Mouse (Mus musculus) right cerebral cortex, postnatal 10 days (tissue): ENCODE results near the gene Blm.
A peak's percentile ranks its signal among the peaks of the same experiment; 100 is the strongest.

ENCODE experiments used
- DNase-seq, 2 experiments: peaks; one replicate each; pipeline ENCODE4 v3.0.0; 2021; ENCODE audit warnings: low spot score in 2 of 2

Gene Blm

GRCm38 (mm10) chr7:80535009-80535744 is at the start of gene Blm:
Gene Blm (minus strand): TSS chr7:80535119.
- DNase-seq, result peak; percentile 98 to 99

GRCm38 (mm10) chr7:80583981-80584380 is 49.1 kb upstream of the Blm start:
- peak; percentile 69 to 79 for DNase-seq

DNA sequence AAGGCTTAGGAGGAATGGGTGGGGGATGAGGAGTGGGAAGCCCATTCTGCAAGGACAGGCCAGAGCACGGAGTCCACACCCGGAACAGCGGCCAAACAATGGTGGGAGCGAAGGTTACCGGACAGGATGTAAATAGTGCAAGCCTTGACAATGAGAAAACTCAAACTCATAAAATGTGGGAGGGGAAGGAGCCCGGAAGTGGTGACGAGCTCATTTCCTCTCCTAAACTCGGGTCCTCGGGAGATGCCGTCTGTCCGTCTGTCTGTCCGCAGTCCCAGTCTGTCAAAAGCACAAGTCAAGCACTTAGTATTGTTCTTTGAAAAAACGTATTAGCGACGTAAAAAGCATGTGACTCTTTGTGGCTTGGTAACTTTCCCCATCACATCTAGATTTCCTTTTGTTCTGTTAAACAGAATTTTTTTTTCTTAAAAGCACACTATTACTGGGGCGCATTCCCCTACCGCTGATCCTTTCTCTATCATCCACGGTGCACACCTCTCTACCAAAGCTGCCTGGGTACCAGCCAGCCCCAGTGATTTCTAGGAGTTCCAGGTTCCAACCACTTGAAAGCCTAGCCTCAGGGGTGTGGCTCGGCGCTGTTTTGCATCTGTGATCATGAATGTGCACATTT is 48.0 kb upstream of the Blm start:
- DNase-seq, result no peak

DNA sequence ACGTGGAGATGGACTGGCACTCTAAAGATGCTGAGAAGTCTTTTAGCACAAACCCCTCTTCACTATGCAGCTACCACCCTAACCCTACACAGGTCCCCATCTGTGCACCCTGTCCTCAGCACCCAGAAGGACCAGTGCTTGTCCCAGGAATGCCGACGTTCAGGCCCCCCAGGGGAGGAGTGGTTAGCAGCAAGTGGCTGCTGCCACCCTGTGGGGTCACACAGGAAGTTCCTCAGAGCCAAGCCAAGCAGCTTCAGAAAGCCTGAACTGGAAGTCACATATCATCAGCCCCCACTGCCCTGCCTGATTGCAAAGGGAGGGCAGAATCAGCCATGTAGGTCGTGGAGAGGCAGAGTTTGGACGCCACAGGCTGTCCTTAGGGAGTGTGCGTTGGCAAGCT is 45.4 kb upstream of the Blm start:
- DNase-seq, result peak; percentile 60 to 63

GRCm38 (mm10) chr7:80577417-80577980 is 42.6 kb upstream of the Blm start:
- DNase-seq, result no peak

GRCm38 (mm10) chr7:80576626-80577025 is 41.7 kb upstream of the Blm start:
- DNase-seq, result no peak

DNA sequence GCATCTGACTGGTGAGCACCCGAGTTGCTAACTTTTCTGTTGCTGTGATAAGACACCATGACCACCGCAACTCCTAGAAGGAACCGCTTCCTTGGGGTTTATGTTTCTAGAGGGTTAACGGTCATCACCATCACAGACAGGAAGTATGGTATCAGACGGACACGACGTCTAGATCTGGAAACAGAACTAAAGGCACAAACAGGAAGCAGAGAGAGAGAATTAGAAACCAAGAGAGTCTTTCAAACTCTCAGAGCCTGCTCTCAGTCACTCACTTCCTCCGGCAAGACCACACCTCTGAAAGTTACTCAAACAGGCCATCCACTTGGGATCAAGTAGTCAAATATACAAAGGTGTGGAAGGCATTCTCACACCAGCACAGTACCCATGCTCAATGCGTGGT is 40.8 kb upstream of the Blm start:
- no peak for DNase-seq

GRCm38 (mm10) chr7:80573076-80573475 is 38.2 kb upstream of the Blm start:
- DNase-seq, result no peak

DNA sequence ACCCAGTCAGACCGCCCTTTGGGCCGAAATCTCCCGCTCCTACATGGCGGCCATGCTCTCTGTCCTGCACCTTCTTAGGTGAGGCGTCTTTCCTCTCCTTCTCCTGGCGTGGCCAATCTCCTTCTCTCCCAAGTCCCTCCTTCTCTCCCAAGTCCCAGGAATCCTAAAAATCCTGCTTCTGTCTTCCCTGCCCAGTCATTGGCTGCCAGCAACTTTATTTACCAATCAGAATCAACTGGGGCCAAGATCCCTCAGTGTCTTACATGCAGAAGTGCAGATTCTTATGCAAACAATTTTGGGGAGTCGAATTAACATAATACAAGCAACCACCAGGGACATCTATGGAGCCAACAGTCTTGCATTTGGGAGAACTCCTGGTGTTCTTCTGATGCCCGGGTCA is 33.1 kb upstream of the Blm start:
- no peak for DNase-seq

GRCm38 (mm10) chr7:80561931-80562330 is 27.0 kb upstream of the Blm start:
- DNase-seq, result no peak

DNA sequence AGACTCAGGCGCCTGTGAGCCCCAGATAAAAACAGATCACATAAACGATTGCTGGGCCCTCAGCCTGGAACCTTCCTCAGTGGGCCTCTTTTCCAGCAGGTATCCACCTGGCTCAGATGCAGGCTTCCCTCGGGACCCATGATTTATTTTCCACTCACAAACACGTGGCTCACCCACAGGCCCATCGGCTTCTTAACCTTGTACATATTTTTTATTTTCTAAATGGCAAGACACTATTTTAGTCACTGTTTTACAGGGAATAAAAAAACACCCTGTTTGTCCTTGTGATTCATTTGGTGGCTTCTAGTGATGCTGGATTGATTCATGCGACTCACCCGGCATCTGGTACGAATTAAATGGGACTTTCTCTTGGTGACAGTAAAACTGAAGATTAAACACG is 26.4 kb upstream of the Blm start:
- no peak for DNase-seq

- DNase-seq, result no peak
Observed at GRCm38 (mm10) chr7:80558572-80558971, 23.7 kb upstream of the Blm start.

DNA sequence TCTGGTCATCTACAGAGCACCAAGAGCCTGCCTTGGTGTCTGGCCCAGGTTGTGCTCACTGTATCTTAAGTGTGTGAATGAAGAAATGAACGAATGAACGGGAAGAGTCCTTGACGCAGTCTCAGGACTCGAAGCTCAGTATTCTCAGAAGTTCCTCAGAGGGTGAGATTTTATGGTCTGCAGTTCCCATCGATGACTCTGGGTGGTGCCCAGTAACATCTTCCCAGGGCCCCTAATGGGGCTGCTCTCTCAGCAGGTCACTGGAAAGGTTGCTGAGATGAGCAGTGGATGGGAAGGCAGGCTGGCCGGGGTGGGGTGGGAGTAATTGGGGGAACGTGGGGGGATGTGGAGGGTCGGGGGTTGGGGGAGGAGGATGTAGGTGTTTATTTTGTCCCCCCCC is 23.2 kb upstream of the Blm start:
- DNase-seq, result no peak

GRCm38 (mm10) chr7:80557161-80557560 is 22.2 kb upstream of the Blm start:
- DNase-seq, result no peak

GRCm38 (mm10) chr7:80556166-80556565 is 21.2 kb upstream of the Blm start:
- no peak for DNase-seq

GRCm38 (mm10) chr7:80555146-80555545 is 20.2 kb upstream of the Blm start:
- DNase-seq, result no peak

DNA sequence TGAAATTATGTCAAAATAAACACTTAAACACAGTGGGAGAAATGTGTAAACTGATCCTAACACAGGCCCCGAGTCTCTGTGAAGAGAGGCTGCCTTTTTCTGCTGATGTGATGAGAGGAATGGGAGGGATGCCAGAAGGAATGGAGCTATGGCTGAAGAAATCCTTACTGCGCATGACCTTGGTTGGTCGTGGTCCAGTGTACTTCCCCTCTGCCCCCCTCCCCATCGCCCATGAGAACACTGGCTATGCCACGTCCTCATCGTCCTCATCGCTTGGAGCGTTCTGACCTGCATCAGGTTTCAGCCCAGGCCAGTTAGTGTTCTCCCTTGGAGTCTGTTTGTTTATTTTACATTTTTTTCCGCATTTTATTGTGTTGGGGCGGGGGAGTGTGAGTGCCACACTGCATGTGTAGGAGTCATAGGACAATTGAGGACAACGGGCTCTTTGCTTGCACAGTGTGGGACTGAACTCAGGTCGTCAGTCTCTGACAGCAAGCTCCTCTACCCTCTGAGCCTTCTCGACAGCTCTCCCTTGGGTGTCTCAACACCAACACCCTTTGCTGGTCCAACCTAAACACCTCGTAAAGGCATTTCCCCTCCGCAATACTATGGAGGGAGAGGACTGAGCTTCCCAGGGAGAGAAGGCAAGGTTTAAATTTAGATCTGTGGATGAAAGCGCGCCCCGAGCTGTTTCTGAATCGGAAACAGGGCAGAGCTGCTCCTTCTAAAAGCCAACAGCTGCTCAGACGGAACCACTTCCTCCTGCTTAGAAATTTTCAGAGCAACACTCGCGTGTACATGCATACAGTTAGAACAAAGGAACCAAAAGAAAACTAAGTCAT is 19.5 kb upstream of the Blm start:
- peak; percentile 68 to 82 for DNase-seq

DNA sequence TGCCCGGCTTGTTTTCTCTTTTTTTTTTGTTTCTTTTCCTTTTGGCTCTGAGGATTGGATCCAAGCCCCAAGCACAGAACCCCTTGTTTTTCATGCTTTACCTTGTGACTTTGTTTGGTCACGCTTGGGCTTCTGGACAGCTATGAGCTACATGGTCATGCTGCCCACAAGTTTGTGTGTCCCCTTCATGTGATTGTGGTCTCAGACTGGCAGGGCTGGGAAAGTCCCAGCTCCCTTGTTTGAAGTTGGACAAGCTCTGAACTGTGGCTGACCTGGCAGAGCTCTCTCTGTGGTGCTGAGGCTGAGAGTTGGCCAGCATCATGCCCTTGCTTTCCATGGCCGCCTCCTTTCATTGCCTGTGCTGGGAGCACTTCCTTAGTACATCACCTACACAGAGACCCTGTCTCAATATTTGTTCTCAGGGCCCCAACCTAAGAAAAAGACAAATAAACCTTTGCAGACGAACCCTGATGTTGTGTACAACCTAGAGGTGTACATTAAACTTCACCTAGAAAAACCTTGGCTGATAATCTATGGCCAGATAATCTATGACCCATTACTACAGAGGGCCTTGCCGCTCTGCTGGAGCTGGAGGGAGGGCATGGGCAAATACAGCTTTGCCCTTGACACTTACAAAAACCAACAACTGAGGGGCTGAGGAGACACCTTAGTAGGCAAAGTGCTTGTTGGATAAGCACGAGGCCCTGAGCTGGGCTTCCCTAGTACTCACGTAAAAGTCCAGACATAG is 13.8 kb upstream of the Blm start:
- no peak for DNase-seq

- DNase-seq, result no peak
Observed at GRCm38 (mm10) chr7:80542139-80542831, 7.4 kb upstream of the Blm start.

- DNase-seq, result no peak
Observed at GRCm38 (mm10) chr7:80539581-80539980, 4.7 kb upstream of the Blm start.
